8 mouse cellular contexts compared by ENCODE assay signal in the genomic region with DNA sequence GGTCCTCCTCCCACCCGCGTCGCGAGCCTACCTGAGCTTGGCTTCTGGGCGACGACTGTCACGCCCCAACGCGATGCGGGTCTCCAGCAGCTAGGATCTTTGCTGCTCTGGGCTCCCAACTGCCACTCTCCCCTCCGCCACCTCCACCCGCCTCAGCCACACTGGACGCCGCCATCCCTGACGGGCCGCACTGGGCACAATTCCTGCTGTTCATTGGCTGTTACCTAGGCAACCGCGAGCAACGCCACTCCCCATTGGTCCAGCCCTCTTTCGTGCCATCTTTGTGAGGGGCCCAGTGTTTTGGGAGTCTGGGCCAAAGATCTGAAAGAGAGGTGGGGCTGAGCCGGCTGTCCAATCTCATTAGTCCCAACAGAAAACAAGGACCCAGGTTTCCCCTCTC. TPM values are rescaled to one million over a fixed set of nuclear protein-coding genes. Genes with fewer than 3 reads are reported as not detected.
DNase-seq lines count a peak whose midpoint lies in the region; ATAC-seq and TF ChIP-seq lines count a peak whose summit lies in the region.

Morn4 (minus strand) TSS at position 192 of the 400 bp plus-strand sequence.

- H3K27ac ChIP-seq in ES-E14 (ENCODE audit: insufficient read depth, low read depth, low read length, poor library complexity, severe bottlenecking), result no peak within 1 kb of the TSS
- peak within 1 kb of the TSS; percentile 52; the same call in 1 of the 2 replicates for H3K27ac ChIP-seq in forebrain, embryonic 14.5 days (ENCODE audit: low read depth, low read length)
- no peak within 1 kb of the TSS for H3K27ac ChIP-seq in heart, postnatal 0 days (ENCODE audit: low read depth)
- H3K27ac ChIP-seq in liver, embryonic 14.5 days, result no peak within 1 kb of the TSS
- peak within 1 kb of the TSS; percentile 62 for H3K27ac ChIP-seq in neural tube, embryonic 14.5 days (ENCODE audit: low read depth, low read length)

- peak within 1 kb of the TSS; percentile 74 for H3K4me2 ChIP-seq in forebrain, embryonic 14.5 days (ENCODE audit: low read length)
- peak within 1 kb of the TSS; percentile 75 for H3K4me2 ChIP-seq in heart, postnatal 0 days (ENCODE audit: low read depth, low read length)
- peak within 1 kb of the TSS; percentile 77 for H3K4me2 ChIP-seq in liver, embryonic 14.5 days (ENCODE audit: low read depth)
- peak within 1 kb of the TSS; percentile 66 for H3K4me2 ChIP-seq in neural tube, embryonic 14.5 days (ENCODE audit: low read depth, low read length)

- H3K9me3 ChIP-seq in ES-E14 (ENCODE audit: control insufficient read depth, insufficient read depth, low read depth, low read length), result no peaks in the 10 kb centered on the region
- no peaks in the 10 kb centered on the region for H3K9me3 ChIP-seq in forebrain, embryonic 14.5 days (replicated peaks; ENCODE audit: control insufficient read depth, low read length)
- H3K9me3 ChIP-seq in heart, postnatal 0 days (replicated peaks; ENCODE audit: control insufficient read depth, low read length), result no peaks in the 10 kb centered on the region
- H3K9me3 ChIP-seq in liver, embryonic 14.5 days (ENCODE audit: control insufficient read depth, low read length), result no peaks in the 10 kb centered on the region
- H3K9me3 ChIP-seq in neural tube, embryonic 14.5 days (ENCODE audit: control insufficient read depth, low read length), result no peaks in the 10 kb centered on the region

- H3K4me3 ChIP-seq in ES-E14 (ENCODE audit: insufficient read depth in 1 of 2, low read depth in 1 of 2, low read length in 2 of 2, poor library complexity in 1 of 2, severe bottlenecking in 1 of 2), result peak within 1 kb of the TSS; percentile 82 to 84
- peak within 1 kb of the TSS; percentile 75 for H3K4me3 ChIP-seq in forebrain, embryonic 14.5 days (ENCODE audit: low read depth, low read length)
- peak within 1 kb of the TSS; percentile 55 for H3K4me3 ChIP-seq in heart, postnatal 0 days (ENCODE audit: low read depth, low read length)
- peak within 1 kb of the TSS; percentile 49 to 60 for H3K4me3 ChIP-seq in liver, embryonic 14.5 days (ENCODE audit: insufficient read depth in 1 of 2, low read depth in 2 of 2, low read length in 2 of 2)
- peak within 1 kb of the TSS; percentile 72 for H3K4me3 ChIP-seq in neural tube, embryonic 14.5 days (ENCODE audit: low read depth, low read length)

- no peak for TF ChIP-seq CTCF in heart, postnatal 0 days (IDR thresholded peaks at IDR 0.05; ENCODE audit: low read depth)
- no peak for TF ChIP-seq CTCF in liver, embryonic 14.5 days (IDR thresholded peaks at IDR 0.05; ENCODE audit: low read depth)

- H3K36me3 ChIP-seq in ES-E14 (ENCODE audit: control insufficient read depth, insufficient read depth, low read length, poor library complexity, severe bottlenecking), result no peaks in the 10 kb centered on the region
- H3K36me3 ChIP-seq in forebrain, embryonic 14.5 days (ENCODE audit: control insufficient read depth, insufficient read depth, low read length), result no peaks in the 10 kb centered on the region
- H3K36me3 ChIP-seq in heart, postnatal 0 days (replicated peaks; ENCODE audit: control insufficient read depth, insufficient read depth, low read length), result no peaks in the 10 kb centered on the region
- no peaks in the 10 kb centered on the region for H3K36me3 ChIP-seq in liver, embryonic 14.5 days (replicated peaks; ENCODE audit: control insufficient read depth, insufficient read depth, low read depth)
- no peaks in the 10 kb centered on the region for H3K36me3 ChIP-seq in neural tube, embryonic 14.5 days (ENCODE audit: control insufficient read depth, insufficient read depth, low read length)

- peak within 1 kb of the TSS; percentile 81 for H3K9ac ChIP-seq in ES-E14 (ENCODE audit: insufficient read depth, low read depth, low read length, poor library complexity, severe bottlenecking)
- peak within 1 kb of the TSS; percentile 80 for H3K9ac ChIP-seq in forebrain, embryonic 14.5 days (ENCODE audit: low read length)
- 0 out of 2 replicates have a peak within 1 kb of the TSS, but pooled peaks have one; percentile 18 for H3K9ac ChIP-seq in heart, postnatal 0 days (replicated peaks; ENCODE audit: low read depth, low read length)
- H3K9ac ChIP-seq in liver, embryonic 14.5 days (replicated peaks), result peak within 1 kb of the TSS; percentile 48
- H3K9ac ChIP-seq in neural tube, embryonic 14.5 days (replicated peaks; ENCODE audit: low read depth, low read length), result peak within 1 kb of the TSS; percentile 73

- in situ Hi-C loops in ES-E14 (cut with MboI; ENCODE audit: low sequenced_read_pairs in 2 of 2, unreplicated experiment in 2 of 2), result no loop called here

- WGBS in forebrain, embryonic 14.5 days, result 0% methylated on average over 21 of the region's 21 CpGs
- WGBS in heart, postnatal 0 days, result under 1% methylated on average over 20 of the region's 21 CpGs
- WGBS in liver, embryonic 14.5 days (ENCODE audit: insufficient replicate concordance), result 2% methylated on average over 21 of the region's 21 CpGs
- under 1% methylated on average over 21 of the region's 21 CpGs for whole genome bisulfite sequencing in neural tube, embryonic 14.5 days

- ATAC-seq in forebrain, embryonic 14.5 days, result peak; percentile 87
- peak; percentile 34 for ATAC-seq in heart, postnatal 0 days (ENCODE audit: insufficient read depth, low read depth)
- no peak for ATAC-seq in liver, embryonic 14.5 days (ENCODE audit: insufficient read depth)
- ATAC-seq in neural tube, embryonic 14.5 days (ENCODE audit: low read depth), result peak; percentile 87

- DNase-seq in ES-E14 (ENCODE audit: low read depth, low spot score), result peak; percentile 89
- DNase-seq in c-Kit-positive CD71-positive TER-119-positive erythroid progenitor cells, embryonic 14.5 days (ENCODE audit: low spot score), result peak; percentile 83
- DNase-seq in forebrain, embryonic 14.5 days (ENCODE audit: low spot score), result peak; percentile 97
- peak; percentile 81 for DNase-seq in heart, postnatal 0 days (ENCODE audit: low spot score)
- peak; percentile 91 to 92 for DNase-seq in kidney, postnatal 36 days
- DNase-seq in liver, embryonic 14.5 days (ENCODE audit: low read depth in 3 of 3, low spot score in 3 of 3), result peak in 2 of 3 experiments; percentile 75 to 78
- DNase-seq in testis, postnatal 14 days (ENCODE audit: low spot score), result peak; percentile 90

- H3K4me1 ChIP-seq in ES-E14 (ENCODE audit: control insufficient read depth in 2 of 2, insufficient read depth in 2 of 2, low read length in 2 of 2, poor library complexity in 1 of 2), result no peaks in the 10 kb centered on the region
- peaks cover 15% of the 10 kb centered on the region for H3K4me1 ChIP-seq in forebrain, embryonic 14.5 days (ENCODE audit: control insufficient read depth, insufficient read depth, low read length)
- H3K4me1 ChIP-seq in heart, postnatal 0 days (ENCODE audit: control insufficient read depth, insufficient read depth), result peaks cover 12% of the 10 kb centered on the region
- peaks cover 13 to 18% of the 10 kb centered on the region in 2 experiments for H3K4me1 ChIP-seq in liver, embryonic 14.5 days (replicated peaks; ENCODE audit: control insufficient read depth in 2 of 2, insufficient read depth in 2 of 2, low read length in 1 of 2)
- H3K4me1 ChIP-seq in neural tube, embryonic 14.5 days (ENCODE audit: control insufficient read depth, insufficient read depth, low read length), result peaks cover 5% of the 10 kb centered on the region

- no peak for TF ChIP-seq EP300 in heart, postnatal 0 days (IDR thresholded peaks at IDR 0.05; ENCODE audit: low read depth)
- no peak for TF ChIP-seq EP300 in liver, embryonic 14.5 days (IDR thresholded peaks at IDR 0.05; ENCODE audit: low read depth)

- H3K27me3 ChIP-seq in forebrain, embryonic 14.5 days (replicated peaks; ENCODE audit: control insufficient read depth, insufficient read depth, low read length), result no peaks in the 10 kb centered on the region
- no peaks in the 10 kb centered on the region for H3K27me3 ChIP-seq in heart, postnatal 0 days (ENCODE audit: control insufficient read depth, insufficient read depth, low read length)
- no peaks in the 10 kb centered on the region for H3K27me3 ChIP-seq in liver, embryonic 14.5 days (ENCODE audit: control insufficient read depth, insufficient read depth, low read length)
- no peaks in the 10 kb centered on the region; the same call in 1 of the 2 replicates for H3K27me3 ChIP-seq in neural tube, embryonic 14.5 days (ENCODE audit: control insufficient read depth, insufficient read depth, low read length)

TF ChIP-seq in ES-E14, 5 proteins besides CTCF, POLR2A, EP300 and RAD21:
- TF ChIP-seq ZNF384 (IDR thresholded peaks at IDR 0.05; ENCODE audit: low read depth, low read length) (no peak), MAFK (IDR thresholded peaks at IDR 0.05; ENCODE audit: insufficient read depth, low read depth, low read length) (no peak), CHD2 (IDR thresholded peaks at IDR 0.05; ENCODE audit: low read depth, low read length) (peak; percentile 71), HCFC1 (IDR thresholded peaks at IDR 0.05; ENCODE audit: borderline replicate concordance, insufficient read depth, low read length) (peak; percentile 60; the same call in 1 of the 2 replicates), ZC3H11A (IDR thresholded peaks at IDR 0.05; ENCODE audit: borderline replicate concordance, low read depth, low read length) (no peak)

RNA-seq across cellular contexts. Expression of gene Morn4, which starts in this region (rescaled TPM):
- 2.9 and 3.1 TPM in 2 replicates for total RNA-seq in ES-E14 (2012; rRNA removed)
- polyA plus RNA-seq in forebrain, embryonic 14.5 days (2014; fragmentation: Nextera tagmentation; extraction: Ambion mirVana), result 166 TPM in 2 replicates
- 1.7 and 2.3 TPM in 2 replicates for total RNA-seq in heart, postnatal 0 days (2014; rRNA removed; ENCODE audit: low replicate concordance)
- 5.2 and 5.7 TPM in 2 replicates for polyA plus RNA-seq in heart, postnatal 0 days (2015; fragmentation: Nextera tagmentation; extraction: Ambion mirVana)
- polyA plus RNA-seq in liver, embryonic 14.5 days (2012; rRNA removed), result 1.5 and 1.6 TPM in 2 replicates
- polyA plus RNA-seq in liver, embryonic 14.5 days (2014; fragmentation: Nextera tagmentation; extraction: Ambion mirVana), result 1.4 TPM in 2 replicates
- 118 and 131 TPM in 2 replicates for polyA plus RNA-seq in neural tube, embryonic 14.5 days (2014; fragmentation: Nextera tagmentation; extraction: Ambion mirVana)

Comparison
In these comparisons a context has a peak if more than half of its experiments do, and no peak if none do; other contexts are left out.
1. RNA of gene Morn4 (polyA plus RNA-seq): 166 TPM in forebrain, embryonic 14.5 days and 118 to 131 TPM in neural tube, embryonic 14.5 days; 5.2 to 5.7 TPM in heart, postnatal 0 days and 1.4 to 1.6 TPM in liver, embryonic 14.5 days; every median in the first group is over 10 times any median in the second.
2. H3K27ac ChIP-seq: peak in forebrain, embryonic 14.5 days (single experiment) and neural tube, embryonic 14.5 days (single experiment); none in ES-E14 (single experiment), heart, postnatal 0 days (single experiment) and liver, embryonic 14.5 days (single experiment).
3. H3K9ac ChIP-seq: peak in every context shown above with its lines; median percentile 81 in ES-E14; 80 in forebrain, embryonic 14.5 days; 73 in neural tube, embryonic 14.5 days; 48 in liver, embryonic 14.5 days; 18 in heart, postnatal 0 days.
4. Peak in every context shown above with its lines, with median percentiles within 50 percentile points of each other: DNase-seq, H3K4me3 ChIP-seq and H3K4me2 ChIP-seq.